Mouse (Mus musculus) limb, embryonic 14.5 days (tissue): Measurements from ENCODE around the gene Fam185a. TPM values are rescaled to one million over a fixed set of nuclear protein-coding genes. Genes with fewer than 3 reads are reported as not detected.

Source experiments
- ATAC-seq: fragments of 200-750 bp; cut with Nextera tagmentation; 2 replicates; pipeline ENCODE4 v1.8.0; 2017; ENCODE audit warnings: low read depth, moderate number of reproducible peaks, moderate TSS enrichment; ENCODE audit not compliant: low FRiP score
- DNase-seq: peaks from one replicate; pipeline ENCODE4 v3.0.0-alpha.2; 2015; ENCODE audit warnings: low spot score
- H3K27ac ChIP-seq: fragments of 300-500 bp; sonication (generic); replicated peaks from 2 replicates; pipeline ENCODE4 v1.5.1; 2014; ENCODE audit warnings: low read depth, mild to moderate bottlenecking, low read length, moderate library complexity, mixed read lengths
- H3K27me3 ChIP-seq: fragments of 300-500 bp; sonication (generic); 2 replicates; pipeline ENCODE4 v1.6.1; 2014; ENCODE audit warnings: low read length, mixed read lengths; ENCODE audit not compliant: control insufficient read depth, insufficient read depth
- H3K36me3 ChIP-seq: fragments of 300-500 bp; sonication (generic); 2 replicates; pipeline ENCODE4 v1.6.1; 2014; ENCODE audit warnings: mild to moderate bottlenecking, low read length, moderate library complexity, mixed read lengths; ENCODE audit not compliant: control insufficient read depth, insufficient read depth
- H3K4me1 ChIP-seq: fragments of 300-500 bp; sonication (generic); 2 replicates; pipeline ENCODE4 v1.6.1; 2014; ENCODE audit warnings: antibody characterized with exemption, low read length, mixed read lengths; ENCODE audit not compliant: control insufficient read depth, insufficient read depth
- H3K4me2 ChIP-seq: fragments of 300-500 bp; sonication (generic); replicated peaks from 2 replicates; pipeline ENCODE4 v1.6.1; 2014; ENCODE audit warnings: low read depth, mild to moderate bottlenecking, low read length, moderate library complexity; ENCODE audit not compliant: severe bottlenecking
- H3K4me3 ChIP-seq: fragments of 300-500 bp; sonication (generic); replicated peaks from 2 replicates; pipeline ENCODE4 v1.5.1; 2014; ENCODE audit warnings: low read length
- H3K9ac ChIP-seq: fragments of 300-500 bp; sonication (generic); 2 replicates; pipeline ENCODE4 v1.6.1; 2014; ENCODE audit warnings: mild to moderate bottlenecking, low read depth, low read length, moderate library complexity; ENCODE audit not compliant: severe bottlenecking
- H3K9me3 ChIP-seq: fragments of 300-500 bp; sonication (generic); 2 replicates; pipeline ENCODE4 v1.6.1; 2016; ENCODE audit warnings: low read length; ENCODE audit not compliant: control insufficient read depth
- POLR2A ChIP-seq: fragments of 200-500 bp; IDR thresholded peaks from 2 replicates; pipeline ENCODE4 v1.8.0; 2012; ENCODE audit warnings: inconsistent platforms, mild to moderate bottlenecking, moderate library complexity, borderline replicate concordance; ENCODE audit not compliant: insufficient read depth, insufficient read length; ENCODE audit errors: extremely low read depth
- WGBS: fragments of 180-500 bp; shearing (Covaris S2); extraction: QIAGEN DNeasy Blood & Tissue Kit; methylation state at CpG from one replicate; pipeline ENCODE4 v1.1.7; 2014; 5-methylcytosine and 5-hydroxymethylcytosine counted together
- polyA plus RNA-seq, 2 experiments: library from polyadenylated mRNA; depleted of rRNA in 1 of 2; stranded (reverse) in 1 of 2; unstranded in 1 of 2; fragments of >200 nt; fragmentation: Nextera tagmentation in 1 of 2; extraction: Ambion mirVana in 1 of 2; gene quantifications; 2 replicates each; pipeline versions ENCODE4 v1.2.1 to v1.2.3; 2012 to 2014

The Fam185a gene
- polyA plus RNA-seq, 2 experiments, result 4.4 to 4.9 TPM

DNA sequence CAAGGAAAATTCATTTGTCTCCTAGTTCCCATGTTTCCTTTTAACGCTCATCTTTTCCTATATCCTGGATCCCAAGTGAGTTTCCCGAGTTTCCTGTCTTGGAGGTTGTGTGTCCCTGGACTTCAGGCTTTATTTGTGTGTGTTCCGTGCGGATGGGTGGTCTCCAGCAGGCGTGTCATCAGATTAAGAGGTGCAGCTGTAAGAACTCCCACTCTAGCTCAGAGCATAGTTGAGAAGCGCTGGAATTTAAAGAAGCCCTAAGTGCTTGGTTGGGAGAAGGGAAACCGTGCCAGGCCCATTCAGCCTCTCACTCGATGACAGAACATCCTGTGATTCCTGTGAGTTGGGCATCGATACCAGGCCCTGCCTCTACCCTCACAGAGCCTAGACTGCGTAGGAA, 88.6 kb downstream of the Fam185a start:
- no peak for TF ChIP-seq POLR2A
- no peaks in the 10 kb centered on the region for H3K9me3 ChIP-seq
- no peak overlapping the region for H3K4me3 ChIP-seq
- no peak for DNase-seq
- no peak overlapping the region for H3K4me2 ChIP-seq
- H3K4me1 ChIP-seq, result 0 out of 2 replicates have a peak, but pooled peaks cover 2% of the 10 kb centered on the region
- H3K36me3 ChIP-seq, result no peaks in the 10 kb centered on the region
- H3K9ac ChIP-seq, result no peak overlapping the region
- no peaks in the 10 kb centered on the region for H3K27me3 ChIP-seq
- ATAC-seq, result no peak
- WGBS, result 66% methylated on average over 10 of the region's 10 CpGs
- no peak overlapping the region for H3K27ac ChIP-seq

DNA sequence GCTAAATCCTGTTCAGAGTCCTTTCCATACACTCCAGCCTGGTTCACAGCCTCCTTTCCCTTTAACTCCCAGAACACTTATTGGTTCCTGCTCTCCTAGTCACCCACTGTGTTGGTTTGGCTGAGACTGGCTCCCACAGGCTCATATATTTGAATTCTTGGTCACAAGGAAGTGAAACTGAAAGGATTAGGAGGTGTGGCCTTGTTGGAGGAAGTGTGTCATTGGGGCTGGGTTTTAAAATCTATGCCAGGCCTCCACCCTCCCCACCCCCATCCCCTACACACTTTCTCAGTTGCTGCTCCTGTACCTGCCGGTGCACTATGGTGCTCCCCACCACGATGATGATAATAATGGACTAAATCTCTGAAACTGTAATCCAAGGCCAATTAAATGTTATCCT, 92.8 kb downstream of the Fam185a start:
- WGBS, result 92% methylated on average over 2 of the region's 2 CpGs
- H3K27me3 ChIP-seq, result no peaks in the 10 kb centered on the region
- no peak overlapping the region for H3K27ac ChIP-seq
- no peak for DNase-seq
- H3K36me3 ChIP-seq, result no peaks in the 10 kb centered on the region
- no peaks in the 10 kb centered on the region for H3K9me3 ChIP-seq
- TF ChIP-seq POLR2A, result no peak
- no peak overlapping the region for H3K4me3 ChIP-seq
- ATAC-seq, result no peak
- H3K9ac ChIP-seq, result no peak overlapping the region
- no peak overlapping the region for H3K4me2 ChIP-seq
- H3K4me1 ChIP-seq, result 0 out of 2 replicates have a peak, but pooled peaks cover 2% of the 10 kb centered on the region

DNA sequence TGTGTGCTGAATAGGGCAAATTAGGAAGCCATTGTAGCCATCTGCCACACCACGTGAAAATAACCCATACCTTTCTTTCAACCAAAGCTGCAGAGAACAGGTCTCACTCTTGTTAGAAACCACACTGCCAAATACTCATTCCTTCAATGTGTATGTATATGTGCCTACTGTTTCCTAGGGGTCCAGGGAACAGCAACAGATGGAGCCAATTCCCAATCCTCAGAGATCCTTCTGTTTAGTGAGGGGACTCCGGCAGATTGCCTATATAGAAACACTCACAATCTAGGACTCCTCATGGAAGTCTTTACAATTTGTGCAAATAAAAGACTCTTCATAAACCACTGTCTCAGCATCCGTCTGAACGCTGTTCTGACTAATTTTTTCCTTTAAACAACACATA, 93.4 kb downstream of the Fam185a start:
- H3K4me2 ChIP-seq, result no peak overlapping the region

DNA sequence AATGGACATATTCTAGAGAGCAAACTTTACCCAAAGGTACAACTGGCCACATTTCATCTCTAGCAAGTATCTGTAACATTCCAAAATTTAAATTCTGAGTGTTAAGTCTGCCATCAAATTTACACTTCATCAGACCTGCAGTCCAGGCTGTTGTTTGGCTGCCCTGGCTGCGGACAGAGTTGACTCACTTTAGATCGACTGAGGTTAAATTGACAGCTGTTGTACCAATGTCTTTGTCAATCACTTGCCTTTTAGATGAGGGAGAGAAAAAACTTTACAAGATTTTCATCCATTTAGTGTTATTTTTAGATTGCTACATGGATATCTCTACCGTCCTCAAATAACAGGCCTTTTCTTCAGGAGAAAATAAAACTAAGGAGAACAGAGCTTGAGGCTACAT, 94.4 kb downstream of the Fam185a start:
- Histone ChIP-seq H3K4me2 (no peak overlapping the region), H3K9me3 (no peaks in the 10 kb centered on the region), H3K4me3 (no peak overlapping the region), H3K27ac (no peak overlapping the region), H3K27me3 (no peaks in the 10 kb centered on the region), H3K9ac (no peak overlapping the region), H3K4me1 (no peaks in the 10 kb centered on the region), H3K36me3 (no peaks in the 10 kb centered on the region)
- ATAC-seq (no peak), DNase-seq (no peak)
- 54% methylated on average over 3 of the region's 3 CpGs for WGBS
- no peak for TF ChIP-seq POLR2A

More for the DNA sequence above, 93.4 kb downstream of the Fam185a start:
- H3K9ac ChIP-seq, result no peak overlapping the region
- H3K4me1 ChIP-seq, result no peaks in the 10 kb centered on the region
- TF ChIP-seq POLR2A, result no peak
- no peaks in the 10 kb centered on the region for H3K36me3 ChIP-seq
- WGBS, result 58% methylated on average over 4 of the region's 4 CpGs
- no peaks in the 10 kb centered on the region for H3K27me3 ChIP-seq
- no peak overlapping the region for H3K4me3 ChIP-seq
- ATAC-seq (no peak), DNase-seq (no peak)
- no peaks in the 10 kb centered on the region for H3K9me3 ChIP-seq
- no peak overlapping the region for H3K27ac ChIP-seq

DNA sequence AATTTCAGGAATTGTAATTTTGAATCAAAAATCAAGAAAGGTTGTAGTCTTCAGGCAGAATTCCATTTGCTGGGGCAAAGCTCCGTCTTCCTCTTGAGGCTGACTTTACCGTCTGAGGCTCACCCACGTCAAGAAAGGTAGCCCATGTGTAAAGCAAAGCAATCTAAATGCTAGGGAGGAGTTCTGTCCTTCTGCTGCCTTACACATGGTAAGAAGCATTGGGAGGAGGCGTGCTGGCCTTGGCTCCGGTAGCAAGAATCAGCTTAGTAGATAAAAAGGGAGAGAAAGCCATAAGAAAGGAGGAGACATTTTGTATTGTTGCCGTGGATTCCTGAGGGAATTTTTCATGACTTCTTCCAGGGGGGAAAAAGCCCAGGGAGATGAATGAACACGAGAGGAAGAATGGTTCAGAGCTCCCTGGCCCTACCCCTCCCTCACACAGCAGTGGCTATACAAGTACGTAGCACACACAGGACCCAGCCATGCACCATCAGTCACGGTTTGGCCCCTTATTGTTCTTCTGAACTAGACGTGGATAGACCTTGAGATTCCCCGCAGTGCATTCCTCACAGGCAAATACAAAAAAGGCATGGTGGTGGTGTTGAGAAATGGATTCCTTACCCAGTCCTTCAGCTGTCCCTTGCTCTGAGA, 102.2 kb downstream of the Fam185a start:
- H3K4me3 ChIP-seq, result no peak overlapping the region
- no peaks in the 10 kb centered on the region for H3K4me1 ChIP-seq
- H3K9ac ChIP-seq, result no peak overlapping the region
- 81% methylated on average over 11 of the region's 11 CpGs for WGBS
- no peaks in the 10 kb centered on the region for H3K36me3 ChIP-seq
- no peaks in the 10 kb centered on the region for H3K27me3 ChIP-seq
- TF ChIP-seq POLR2A, result no peak
- DNase-seq (no peak), ATAC-seq (no peak)
- no peak overlapping the region for H3K27ac ChIP-seq
- no peak overlapping the region for H3K4me2 ChIP-seq
- H3K9me3 ChIP-seq, result no peaks in the 10 kb centered on the region
